Mouse (Mus musculus) lung, postnatal 0 days (tissue): ENCODE results near the gene Ubox5. TPM values are rescaled to one million over a fixed set of nuclear protein-coding genes. Genes with fewer than 3 reads are reported as not detected.
A peak's percentile ranks its signal among the peaks of the same experiment; 100 is the strongest.

ENCODE experiments used
- ATAC-seq: fragments of 200-750 bp; cut with Nextera tagmentation; 2 replicates; pipeline ENCODE4 v1.8.0; 2017; ENCODE audit warnings: moderate library complexity
- DNase-seq: peaks from one replicate; pipeline ENCODE4 v3.0.0-alpha.2; 2016; ENCODE audit warnings: low spot score
- H3K27ac ChIP-seq: fragments of 300-500 bp; sonication (generic); 2 replicates; pipeline ENCODE4 v1.5.1; 2014; ENCODE audit warnings: antibody characterized with exemption, mild to moderate bottlenecking, low read length, mixed read lengths
- H3K27me3 ChIP-seq: fragments of 300-500 bp; sonication (generic); replicated peaks from 2 replicates; pipeline ENCODE4 v1.6.1; 2014; ENCODE audit warnings: low read length, mixed read lengths; ENCODE audit not compliant: insufficient read depth
- H3K36me3 ChIP-seq: fragments of 300-500 bp; sonication (generic); 2 replicates; pipeline ENCODE4 v1.6.1; 2014; ENCODE audit warnings: low read length, mixed read lengths; ENCODE audit not compliant: insufficient read depth
- H3K4me1 ChIP-seq: fragments of 300-500 bp; sonication (generic); 2 replicates; pipeline ENCODE4 v1.6.1; 2014; ENCODE audit warnings: antibody characterized with exemption, low read depth, low read length, mixed read lengths; ENCODE audit not compliant: insufficient read depth
- H3K4me2 ChIP-seq: fragments of 300-500 bp; sonication (generic); replicated peaks from 2 replicates; pipeline ENCODE4 v1.6.1; 2014; ENCODE audit warnings: low read depth, mild to moderate bottlenecking, low read length, moderate library complexity, mixed read lengths
- H3K4me3 ChIP-seq: fragments of 300-500 bp; sonication (generic); 2 replicates; pipeline ENCODE4 v1.5.1; 2014; ENCODE audit warnings: low read depth, low read length
- H3K9ac ChIP-seq: fragments of 300-500 bp; sonication (generic); replicated peaks from 2 replicates; pipeline ENCODE4 v1.6.1; 2014; ENCODE audit warnings: low read depth, mild to moderate bottlenecking
- H3K9me3 ChIP-seq: fragments of 300-500 bp; sonication (generic); 2 replicates; pipeline ENCODE4 v1.6.1; 2016; ENCODE audit warnings: low read length, mixed read lengths
- CTCF ChIP-seq: IDR thresholded peaks from 2 replicates; pipeline ENCODE4 v1.5.1; 2016; ENCODE audit warnings: antibody characterized with exemption, mild to moderate bottlenecking
- EP300 ChIP-seq: IDR thresholded peaks from 2 replicates; pipeline ENCODE4 v1.6.1; 2016; ENCODE audit warnings: antibody characterized with exemption, mild to moderate bottlenecking, control low read depth
- WGBS: fragments of 180-500 bp; shearing (Covaris S2); extraction: QIAGEN DNeasy Blood & Tissue Kit; methylation state at CpG from one replicate; pipeline ENCODE4 v1.1.7; 2014; 5-methylcytosine and 5-hydroxymethylcytosine counted together
- polyA plus RNA-seq: library from polyadenylated mRNA; unstranded; fragments of >200 nt; fragmentation: Nextera tagmentation; extraction: Ambion mirVana; gene quantifications from 2 replicates; pipeline ENCODE4 v1.2.1, GENCODE M21; 2015

The Ubox5 gene
- polyA plus RNA-seq, 1 experiment from 2014 or later = 4.4 TPM

- H3K27me3 ChIP-seq = no peaks in the 10 kb centered on the region
- no peak overlapping the region for H3K4me3 ChIP-seq
- H3K9ac ChIP-seq = no peak overlapping the region
- H3K9me3 ChIP-seq = no peaks in the 10 kb centered on the region
- H3K4me1 ChIP-seq = no peaks in the 10 kb centered on the region
- WGBS = 29% methylated on average over 1 of the region's 1 CpGs
- peaks cover 8% of the 10 kb centered on the region for H3K36me3 ChIP-seq
- no peak overlapping the region for H3K27ac ChIP-seq
- no peak overlapping the region for H3K4me2 ChIP-seq
- TF ChIP-seq CTCF (peak; percentile 76), EP300 (no peak)
- ATAC-seq (peak; percentile 21; the same call in 1 of the 2 replicates), DNase-seq (peak; percentile 71)
These were observed 32.2 kb downstream of the Ubox5 start for GRCm38 (mm10) chr2:130597601-130598010.

DNA sequence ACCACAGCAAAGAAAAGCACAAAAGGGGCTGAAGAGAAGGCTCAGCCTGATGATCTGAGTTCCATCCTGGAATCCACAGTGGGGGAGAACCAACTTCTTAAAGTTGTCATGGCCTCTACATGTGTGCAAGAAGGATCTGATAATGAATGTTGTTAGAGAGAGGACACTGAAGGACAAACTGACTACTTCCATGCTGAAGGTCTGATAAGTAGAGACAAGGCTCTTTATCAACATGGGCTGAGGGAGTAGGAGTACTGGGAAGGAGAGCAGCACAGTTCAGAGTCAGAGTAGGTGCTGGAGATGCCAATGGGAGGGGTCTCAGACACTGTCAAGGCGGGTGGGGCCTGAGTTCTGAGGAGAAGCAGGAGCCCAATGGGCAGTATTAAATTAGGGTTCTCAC, 34.2 kb downstream of the Ubox5 start:
- no peak for DNase-seq
- Histone ChIP-seq H3K4me2 (no peak overlapping the region), H3K4me1 (no peaks in the 10 kb centered on the region), H3K9ac (no peak overlapping the region), H3K27me3 (no peaks in the 10 kb centered on the region), H3K36me3 (peaks cover 4% of the 10 kb centered on the region), H3K4me3 (no peak overlapping the region), H3K9me3 (no peaks in the 10 kb centered on the region), H3K27ac (no peak overlapping the region)
- ATAC-seq = no peak
- TF ChIP-seq CTCF = no peak
- TF ChIP-seq EP300 = no peak
- WGBS = 75% methylated on average over 1 of the region's 1 CpGs

DNA sequence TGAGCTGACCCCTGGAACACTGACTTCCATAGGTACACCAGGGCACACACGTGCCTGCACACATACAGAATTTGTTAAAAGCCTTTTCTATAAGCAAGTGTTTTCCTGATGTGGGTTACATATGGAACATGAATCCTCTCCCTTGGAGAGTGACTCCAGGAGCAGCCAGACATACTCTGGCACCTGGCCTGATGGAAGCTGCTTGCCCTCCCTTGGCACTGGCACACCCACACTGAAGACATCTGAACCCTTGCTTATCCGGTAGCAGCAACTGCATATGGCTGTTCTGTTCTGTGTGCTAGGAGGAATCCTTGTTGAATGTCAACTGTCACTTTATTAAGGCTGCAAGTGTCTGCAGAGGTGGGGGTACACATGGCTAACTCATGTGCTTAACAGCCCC, 38.8 kb downstream of the Ubox5 start:
- DNase-seq (no peak), ATAC-seq (no peak)

GRCm38 (mm10) chr2:130589761-130590160, 40.1 kb downstream of the Ubox5 start:
- peak; percentile 42 for DNase-seq
- TF ChIP-seq EP300 (no peak), CTCF (no peak)
- no peak overlapping the region for H3K27ac ChIP-seq
- H3K4me3 ChIP-seq = no peak overlapping the region
- 80% methylated on average over 2 of the region's 2 CpGs for WGBS
- H3K4me2 ChIP-seq = no peak overlapping the region
- H3K4me1 ChIP-seq = no peaks in the 10 kb centered on the region
- no peaks in the 10 kb centered on the region; the same call in 1 of the 2 replicates for H3K36me3 ChIP-seq
- H3K9me3 ChIP-seq = no peaks in the 10 kb centered on the region
- no peaks in the 10 kb centered on the region for H3K27me3 ChIP-seq
- no peak overlapping the region for H3K9ac ChIP-seq
- 0 out of 2 replicates have a peak, but pooled peaks have one; percentile 14 for ATAC-seq

More for the DNA sequence above, 38.8 kb downstream of the Ubox5 start:
- 84% methylated on average over 2 of the region's 2 CpGs for WGBS
- no peak overlapping the region for H3K27ac ChIP-seq
- no peaks in the 10 kb centered on the region; the same call in none of the 2 replicates for H3K36me3 ChIP-seq
- H3K4me2 ChIP-seq = no peak overlapping the region
- TF ChIP-seq EP300 = no peak
- TF ChIP-seq CTCF = no peak
- no peaks in the 10 kb centered on the region for H3K9me3 ChIP-seq
- no peak overlapping the region for H3K4me3 ChIP-seq
- no peak overlapping the region for H3K9ac ChIP-seq
- no peaks in the 10 kb centered on the region for H3K4me1 ChIP-seq
- no peaks in the 10 kb centered on the region for H3K27me3 ChIP-seq

GRCm38 (mm10) chr2:130589157-130589556, 40.7 kb downstream of the Ubox5 start:
- 72% methylated on average over 4 of the region's 4 CpGs for WGBS
- DNase-seq (no peak), ATAC-seq (no peak)
- H3K27me3 ChIP-seq = no peaks in the 10 kb centered on the region
- TF ChIP-seq EP300 = no peak
- no peak for TF ChIP-seq CTCF
- no peak overlapping the region for H3K9ac ChIP-seq
- H3K9me3 ChIP-seq = no peaks in the 10 kb centered on the region
- H3K4me1 ChIP-seq = 0 out of 2 replicates have a peak, but pooled peaks cover under 1% of the 10 kb centered on the region
- no peaks in the 10 kb centered on the region; the same call in 1 of the 2 replicates for H3K36me3 ChIP-seq
- no peak overlapping the region for H3K27ac ChIP-seq
- no peak overlapping the region for H3K4me3 ChIP-seq
- no peak overlapping the region for H3K4me2 ChIP-seq

GRCm38 (mm10) chr2:130588373-130588772, 41.5 kb downstream of the Ubox5 start:
- H3K4me1 ChIP-seq = 0 out of 2 replicates have a peak, but pooled peaks cover 7% of the 10 kb centered on the region
- H3K9ac ChIP-seq = no peak overlapping the region
- TF ChIP-seq CTCF = no peak
- no peak for TF ChIP-seq EP300
- DNase-seq (no peak), ATAC-seq (no peak)
- WGBS = 55% methylated on average over 2 of the region's 2 CpGs
- no peaks in the 10 kb centered on the region for H3K9me3 ChIP-seq
- no peaks in the 10 kb centered on the region for H3K27me3 ChIP-seq
- H3K36me3 ChIP-seq = no peaks in the 10 kb centered on the region; the same call in 1 of the 2 replicates
- H3K4me2 ChIP-seq = no peak overlapping the region
- no peak overlapping the region for H3K27ac ChIP-seq
- no peak overlapping the region for H3K4me3 ChIP-seq

DNA sequence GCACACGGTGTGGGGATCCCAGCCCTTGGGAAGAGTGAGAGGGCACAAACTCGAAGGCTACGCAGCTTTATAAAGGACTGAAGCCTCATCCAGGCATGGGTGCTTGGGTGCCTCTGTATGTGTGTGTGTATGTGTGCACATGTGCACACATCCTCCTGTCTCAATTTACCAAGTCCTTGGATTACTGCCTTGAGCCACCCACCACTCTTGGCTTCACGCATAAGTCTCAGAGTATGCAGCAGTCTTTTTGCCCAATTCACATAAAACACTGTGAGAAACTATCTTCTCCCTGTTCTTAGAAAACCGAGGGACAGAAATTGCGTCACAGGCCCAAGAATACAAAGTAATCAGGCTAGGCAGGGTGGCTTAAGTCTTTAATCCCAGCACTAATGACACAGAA, 43.8 kb downstream of the Ubox5 start:
- DNase-seq (no peak), ATAC-seq (no peak)
- TF ChIP-seq CTCF (no peak), EP300 (no peak)
- H3K4me1 ChIP-seq = 0 out of 2 replicates have a peak, but pooled peaks cover 7% of the 10 kb centered on the region
- no peak overlapping the region for H3K27ac ChIP-seq
- H3K4me3 ChIP-seq = no peak overlapping the region
- no peak overlapping the region for H3K4me2 ChIP-seq
- WGBS = 77% methylated on average over 6 of the region's 6 CpGs
- no peaks in the 10 kb centered on the region; the same call in 1 of the 2 replicates for H3K36me3 ChIP-seq
- H3K9me3 ChIP-seq = no peaks in the 10 kb centered on the region
- H3K9ac ChIP-seq = no peak overlapping the region
- peaks cover 11% of the 10 kb centered on the region for H3K27me3 ChIP-seq
